Mouse (Mus musculus) ES-Bruce4 (cell line): ENCODE results near the gene Ankrd60. TPM values are rescaled to one million over a fixed set of nuclear protein-coding genes. Genes with fewer than 3 reads are reported as not detected.

Source experiments
- H3K27ac ChIP-seq: 2 replicates; pipeline ENCODE4 v1.5.1; 2012; ENCODE audit warnings: low read length, inconsistent platforms; ENCODE audit not compliant: insufficient read depth
- H3K27me3 ChIP-seq: 2 replicates; pipeline ENCODE4 v1.6.1; 2012; ENCODE audit warnings: mild to moderate bottlenecking, low read length, inconsistent platforms; ENCODE audit not compliant: control insufficient read depth, poor library complexity, insufficient read depth, severe bottlenecking
- H3K36me3 ChIP-seq: 2 replicates; pipeline ENCODE4 v1.6.1; 2012; ENCODE audit warnings: inconsistent platforms, mild to moderate bottlenecking, low read length, moderate library complexity; ENCODE audit not compliant: control insufficient read depth, poor library complexity, insufficient read depth, severe bottlenecking
- H3K4me1 ChIP-seq: one replicate; pipeline ENCODE4 v1.8.1; 2011; ENCODE audit warnings: low read length; ENCODE audit not compliant: control insufficient read depth, insufficient read depth
- H3K4me3 ChIP-seq: 2 replicates; pipeline ENCODE4 v1.5.1; 2011; ENCODE audit warnings: low read depth, mild to moderate bottlenecking, low read length
- H3K9ac ChIP-seq: 2 replicates; pipeline ENCODE4 v1.6.1; 2012; ENCODE audit warnings: low read depth, mild to moderate bottlenecking, inconsistent platforms; ENCODE audit not compliant: poor library complexity, severe bottlenecking
- H3K9me3 ChIP-seq: replicated peaks from 2 replicates; pipeline ENCODE4 v1.6.1; 2012; ENCODE audit warnings: mild to moderate bottlenecking, low read length, inconsistent platforms; ENCODE audit not compliant: control insufficient read depth, poor library complexity, insufficient read depth, severe bottlenecking
- CTCF ChIP-seq: IDR thresholded peaks from one replicate; pipeline ENCODE4 v1.8.1; 2011; ENCODE audit warnings: low read depth, low read length
- EP300 ChIP-seq: IDR thresholded peaks from 2 replicates; pipeline ENCODE4 v1.6.1; 2011; ENCODE audit warnings: low read depth, low read length; ENCODE audit not compliant: insufficient read depth
- POLR2A ChIP-seq: IDR thresholded peaks from one replicate; pipeline ENCODE4 v1.8.1; 2011; ENCODE audit warnings: low read length; ENCODE audit not compliant: insufficient read depth
- polyA plus RNA-seq: library from polyadenylated mRNA; stranded (reverse); fragments of >200 nt; gene quantifications from 2 replicates; pipeline ENCODE4 v1.2.4, GENCODE M21; 2011; ENCODE audit warnings: low read depth; ENCODE audit not compliant: missing spikeins, insufficient read depth, insufficient read length

Gene Ankrd60
- polyA plus RNA-seq, 1 experiment = not detected

- TF ChIP-seq CTCF = no peak
- TF ChIP-seq POLR2A = no peak
- H3K27ac ChIP-seq = no peak overlapping the region
- no peaks in the 10 kb centered on the region for H3K27me3 ChIP-seq
- H3K4me3 ChIP-seq = peak overlapping the region; percentile 47
- H3K9me3 ChIP-seq = no peaks in the 10 kb centered on the region
- H3K4me1 ChIP-seq = no peaks in the 10 kb centered on the region
- no peaks in the 10 kb centered on the region for H3K36me3 ChIP-seq
- peak overlapping the region; percentile 30; the same call in 1 of the 2 replicates for H3K9ac ChIP-seq
Observed at GRCm38 (mm10) chr2:173578595-173578994, 430 bp upstream of the Ankrd60 start.

- no peak overlapping the region for H3K9ac ChIP-seq
- no peaks in the 10 kb centered on the region for H3K27me3 ChIP-seq
- H3K36me3 ChIP-seq = no peaks in the 10 kb centered on the region
- H3K9me3 ChIP-seq = no peaks in the 10 kb centered on the region
- TF ChIP-seq POLR2A (no peak), EP300 (no peak), CTCF (no peak)
- H3K4me3 ChIP-seq = no peak overlapping the region
- H3K27ac ChIP-seq = no peak overlapping the region
- H3K4me1 ChIP-seq = no peaks in the 10 kb centered on the region
Observed at GRCm38 (mm10) chr2:173564179-173564578, 14.0 kb downstream of the Ankrd60 start.

- H3K9me3 ChIP-seq = no peaks in the 10 kb centered on the region
- H3K4me1 ChIP-seq = no peaks in the 10 kb centered on the region
- no peak overlapping the region for H3K4me3 ChIP-seq
- H3K27me3 ChIP-seq = no peaks in the 10 kb centered on the region
- no peak for TF ChIP-seq CTCF
- TF ChIP-seq EP300 = no peak
- TF ChIP-seq POLR2A = no peak
- H3K36me3 ChIP-seq = no peaks in the 10 kb centered on the region
- no peak overlapping the region for H3K27ac ChIP-seq
- no peak overlapping the region for H3K9ac ChIP-seq
Observed at GRCm38 (mm10) chr2:173563336-173563735, 14.8 kb downstream of the Ankrd60 start.

DNA sequence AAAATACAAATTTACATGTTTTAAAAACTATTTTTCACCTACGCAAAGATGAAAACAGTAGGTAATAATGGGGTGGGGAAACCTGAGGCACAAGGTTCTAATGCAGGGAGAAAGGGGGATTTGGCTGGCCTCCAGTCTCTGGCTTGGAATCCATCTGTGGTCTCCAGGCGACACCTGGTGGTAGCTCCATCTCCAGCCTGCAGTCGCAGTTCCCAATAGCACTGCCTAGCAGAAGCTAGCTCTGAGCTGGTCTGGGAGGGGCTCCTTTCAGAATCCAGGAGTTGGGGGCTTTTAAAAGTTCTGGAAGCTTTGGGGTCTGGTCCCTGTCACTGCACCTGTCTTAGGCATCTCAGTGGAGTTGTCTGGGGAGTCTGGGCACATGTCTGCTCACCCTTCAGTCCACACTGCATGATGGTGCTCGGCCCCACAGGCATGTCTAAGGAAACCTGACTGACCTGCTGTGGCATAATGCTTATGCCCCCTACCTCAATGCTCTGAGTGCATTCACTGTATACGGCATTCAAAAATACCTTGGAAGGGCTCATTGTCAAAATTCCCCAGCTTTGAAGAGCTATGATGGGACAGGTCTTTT is 16.2 kb downstream of the Ankrd60 start:
- H3K9me3 ChIP-seq = no peaks in the 10 kb centered on the region
- TF ChIP-seq POLR2A (no peak), CTCF (peak; percentile 85), EP300 (no peak)

DNA sequence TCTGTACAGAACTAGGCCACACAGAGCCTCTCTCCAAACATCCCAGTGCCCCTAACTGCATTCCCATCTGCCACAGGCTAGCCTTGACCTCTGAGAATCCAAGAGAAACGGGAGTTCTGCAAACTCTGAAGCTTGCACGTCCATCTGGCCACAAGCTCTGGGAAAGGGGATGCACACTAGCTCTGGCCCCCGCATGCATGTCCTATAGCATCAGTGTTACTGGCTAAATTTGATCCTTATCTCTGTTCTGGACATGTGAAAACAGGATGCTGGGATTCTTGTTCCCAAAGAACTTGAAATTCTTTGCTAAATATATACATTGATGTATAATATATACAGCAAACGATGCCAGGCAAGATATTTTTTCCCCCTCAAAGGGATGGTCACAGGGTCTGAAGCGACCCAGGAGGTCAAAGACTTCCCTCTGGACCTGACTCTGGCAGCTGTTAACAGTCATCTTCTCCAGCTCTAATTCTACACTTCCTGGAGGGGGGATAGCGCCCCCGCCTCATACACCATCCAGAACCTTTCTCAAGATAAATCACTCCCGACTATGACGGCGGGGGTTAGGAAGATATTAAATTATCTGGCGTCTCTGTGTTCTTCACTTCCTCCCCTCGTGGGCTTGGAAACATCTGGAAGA is 19.3 kb downstream of the Ankrd60 start:
- H3K4me1 ChIP-seq = no peaks in the 10 kb centered on the region
- no peak overlapping the region for H3K27ac ChIP-seq
- no peak overlapping the region for H3K4me3 ChIP-seq
- no peaks in the 10 kb centered on the region for H3K9me3 ChIP-seq
- no peak for TF ChIP-seq POLR2A
- no peak for TF ChIP-seq EP300
- TF ChIP-seq CTCF = no peak
- no peaks in the 10 kb centered on the region for H3K36me3 ChIP-seq
- no peaks in the 10 kb centered on the region for H3K27me3 ChIP-seq
- no peak overlapping the region for H3K9ac ChIP-seq

More for the DNA sequence above, 16.2 kb downstream of the Ankrd60 start:
- Histone ChIP-seq H3K4me1 (no peaks in the 10 kb centered on the region), H3K4me3 (no peak overlapping the region), H3K27ac (no peak overlapping the region), H3K27me3 (no peaks in the 10 kb centered on the region), H3K9ac (no peak overlapping the region), H3K36me3 (no peaks in the 10 kb centered on the region)

GRCm38 (mm10) chr2:173553863-173554262 is 24.3 kb downstream of the Ankrd60 start:
- Histone ChIP-seq H3K36me3 (no peaks in the 10 kb centered on the region), H3K9me3 (no peaks in the 10 kb centered on the region), H3K27me3 (no peaks in the 10 kb centered on the region), H3K4me3 (no peak overlapping the region), H3K27ac (no peak overlapping the region), H3K9ac (no peak overlapping the region), H3K4me1 (no peaks in the 10 kb centered on the region)
- TF ChIP-seq EP300 = no peak
- peak; percentile 66 for TF ChIP-seq CTCF
